ENCODE assay signal across 27 mouse cellular contexts in genomic region chr2:180307680-180308079, GRCm38 (mm10). TPM values are rescaled to one million over a fixed set of nuclear protein-coding genes. Genes with fewer than 3 reads are reported as not detected.
DNase-seq lines count a peak whose midpoint lies in the region; ATAC-seq and TF ChIP-seq lines count a peak whose summit lies in the region.
"Had no signal": no experiment of that assay in that cellular context is flagged by ENCODE, and none has a peak within 500 bp of the region (broad histone marks: within the 10 kb centered on the region; RNA-seq: fewer than 3 reads in every experiment).

No protein-coding gene starts in this region.

- no peak overlapping the region for H3K9ac ChIP-seq in lung, embryonic 16.5 days (ENCODE audit: low read length)
- H3K9ac ChIP-seq: embryonic facial prominence, embryonic 13.5 days; forebrain, embryonic 12.5 days; forebrain, postnatal 0 days; hindbrain, embryonic 12.5 days had no signal

- ATAC-seq in lung, embryonic 16.5 days (ENCODE audit: low read depth), result no peak
- ATAC-seq: activated CD4-positive, CD25-positive, alpha-beta regulatory T cell, adult 4 months; forebrain, postnatal 0 days had no signal

- no peaks in the 10 kb centered on the region for H3K9me3 ChIP-seq in lung, embryonic 16.5 days (ENCODE audit: control insufficient read depth, low read length)
- H3K9me3 ChIP-seq: forebrain, embryonic 12.5 days; heart, embryonic 13.5 days; hindbrain, embryonic 12.5 days had no signal

- TF ChIP-seq CTCF in lung, adult 2 months (IDR thresholded peaks at IDR 0.05; ENCODE audit: insufficient read depth, low read length), result no peak

- peak overlapping the region; percentile 62 for H3K27ac ChIP-seq in lung, embryonic 16.5 days (ENCODE audit: low read length)
- H3K27ac ChIP-seq: embryonic facial prominence, embryonic 13.5 days; forebrain, embryonic 12.5 days; gastrocnemius, adult 2 months; heart, embryonic 13.5 days; hindbrain, embryonic 12.5 days had no signal

- no peak for TF ChIP-seq POLR2A in lung, adult 2 months (IDR thresholded peaks at IDR 0.05; ENCODE audit: borderline replicate concordance, extremely low read depth, low read depth, low read length)

- no peak overlapping the region for H3K4me2 ChIP-seq in lung, embryonic 16.5 days (ENCODE audit: low read depth, low read length)
- H3K4me2 ChIP-seq: embryonic facial prominence, embryonic 13.5 days; forebrain, embryonic 12.5 days; heart, embryonic 13.5 days; hindbrain, embryonic 12.5 days had no signal

- no peaks in the 10 kb centered on the region for H3K27me3 ChIP-seq in lung, embryonic 16.5 days (ENCODE audit: control insufficient read depth, insufficient read depth, low read depth, low read length)
- H3K27me3 ChIP-seq: embryonic facial prominence, embryonic 13.5 days; forebrain, embryonic 12.5 days; heart, embryonic 13.5 days; hindbrain, embryonic 12.5 days had no signal

- H3K4me1 ChIP-seq in lung, embryonic 16.5 days (replicated peaks; ENCODE audit: control insufficient read depth, insufficient read depth, low read length), result peaks cover 21% of the 10 kb centered on the region
- peaks cover 3% of the 10 kb centered on the region; the same call in 1 of the 2 replicates for H3K4me1 ChIP-seq in lung, adult 2 months (ENCODE audit: control insufficient read depth, insufficient read depth, low read length)
- H3K4me1 ChIP-seq: embryonic facial prominence, embryonic 13.5 days; forebrain, embryonic 12.5 days; hindbrain, embryonic 12.5 days had no signal

- no peak overlapping the region for H3K4me3 ChIP-seq in lung, embryonic 16.5 days (ENCODE audit: low read length)
- no peak overlapping the region for H3K4me3 ChIP-seq in lung, adult 2 months (replicated peaks; ENCODE audit: extremely low read depth, low read depth, low read length)
- H3K4me3 ChIP-seq: embryonic facial prominence, embryonic 13.5 days; forebrain, embryonic 12.5 days; gastrocnemius, adult 2 months; heart, embryonic 13.5 days; hindbrain, embryonic 12.5 days had no signal

- H3K36me3 ChIP-seq in lung, embryonic 16.5 days (ENCODE audit: control insufficient read depth, insufficient read depth, low read length), result no peaks in the 10 kb centered on the region
- H3K36me3 ChIP-seq: embryonic facial prominence, embryonic 13.5 days; forebrain, embryonic 12.5 days; heart, embryonic 13.5 days; hindbrain, embryonic 12.5 days had no signal

- intact Hi-C loops in left cerebral cortex, postnatal 25 days (cut with DNase I), result no loop called here

- WGBS in lung, embryonic 16.5 days, result 20% methylated on average over 2 of the region's 2 CpGs
- 34% methylated on average over 2 of the region's 2 CpGs for WGBS in lung, adult 2 months

- no peak for DNase-seq in lung, adult 2 months
- peak; percentile 20 for DNase-seq in 416B (ENCODE audit: low read depth)
- peak; percentile 16 for DNase-seq in CD4-positive, CD25-positive, alpha-beta regulatory T cell, adult 2 months (ENCODE audit: low read depth, low spot score)
- peak; percentile 45 for DNase-seq in induced T-regulatory cell, adult 2 months (ENCODE audit: low read depth)
- DNase-seq in thymus, postnatal 4 days, result no peak
- no peak for DNase-seq in left cerebral cortex, postnatal 25 days (ENCODE audit: low spot score in 2 of 2)
- no peak for DNase-seq in yolk sac, embryonic 10.5 days (ENCODE audit: low spot score)
- DNase-seq: adrenal gland, postnatal 14 days; cerebellum, postnatal 36 days; forebrain, postnatal 0 days; gastrocnemius, adult 2 months; heart, postnatal 4 days had no signal

RNA-seq across cellular contexts. Expression of gene Rbbp8nl, which starts 18.0 kb away (rescaled TPM):
- polyA plus RNA-seq in lung, embryonic 16.5 days (2015; fragmentation: Nextera tagmentation; extraction: Ambion mirVana), result 2.7 and 2.8 TPM in 2 replicates
- polyA plus RNA-seq in lung, adult 2 months (2012; rRNA removed), result 1.4 and 2.3 TPM in 2 replicates
- total RNA-seq in left cerebral cortex, postnatal 25 days (2021), result not detected
- total RNA-seq: adrenal gland, adult 18-20 months; adrenal gland, postnatal 14 days; forebrain, postnatal 0 days; gastrocnemius, adult 2 months; gastrocnemius, postnatal 25 days; granulocyte monocyte progenitor cell, adult 5-6 weeks; heart, adult 8-10 months; heart, postnatal 4 days; MEL had no signal
- polyA plus RNA-seq: activated CD4-positive, CD25-positive, alpha-beta regulatory T cell, adult 4 months; C2C12; forebrain, postnatal 0 days; heart, postnatal 0 days; hindbrain, embryonic 16.5 days; Patski had no signal

RNA-seq across cellular contexts. Expression of gene Gata5, which starts 26.8 kb away (rescaled TPM):
- polyA plus RNA-seq in lung, embryonic 16.5 days (2015; fragmentation: Nextera tagmentation; extraction: Ambion mirVana), result 23.2 and 25.3 TPM in 2 replicates
- polyA plus RNA-seq in lung, adult 2 months (2012; rRNA removed), result 5.4 and 9.9 TPM in 2 replicates
- not detected for total RNA-seq in left cerebral cortex, postnatal 25 days (2021)
- total RNA-seq: forebrain, postnatal 0 days; gastrocnemius, adult 2 months; gastrocnemius, postnatal 25 days; granulocyte monocyte progenitor cell, adult 5-6 weeks; MEL had no signal
- polyA plus RNA-seq: activated CD4-positive, CD25-positive, alpha-beta regulatory T cell, adult 4 months; C2C12; embryonic facial prominence, embryonic 13.5 days; forebrain, embryonic 12.5 days; forebrain, postnatal 0 days; hindbrain, embryonic 16.5 days; Patski had no signal

RNA-seq across cellular contexts. Expression of gene Cables2, which starts 34.4 kb away (rescaled TPM):
- polyA plus RNA-seq in lung, embryonic 16.5 days (2015; fragmentation: Nextera tagmentation; extraction: Ambion mirVana), result 6.3 and 8.4 TPM in 2 replicates
- polyA plus RNA-seq in lung, adult 2 months (2012; rRNA removed), result 22.7 and 28.2 TPM in 2 replicates
- total RNA-seq in left cerebral cortex, postnatal 25 days (2021), result 10 to 100 TPM; 23.9 to 30.4 TPM

RNA-seq across cellular contexts. Expression of gene Rps21, which starts 50.5 kb away (rescaled TPM):
- 455 and 526 TPM in 2 replicates for polyA plus RNA-seq in lung, embryonic 16.5 days (2015; fragmentation: Nextera tagmentation; extraction: Ambion mirVana)
- 2,052 and 2,661 TPM in 2 replicates for polyA plus RNA-seq in lung, adult 2 months (2012; rRNA removed)
- total RNA-seq in left cerebral cortex, postnatal 25 days (2021), result 100 to 1,000 TPM; 648 to 660 TPM

Comparison
In these comparisons a context has a peak if more than half of its experiments do, and no peak if none do; other contexts are left out.
1. DNase-seq: peak in 416B (single experiment), CD4-positive, CD25-positive, alpha-beta regulatory T cell, adult 2 months (single experiment) and induced T-regulatory cell, adult 2 months (single experiment); none in lung, adult 2 months (single experiment), thymus, postnatal 4 days (single experiment), left cerebral cortex, postnatal 25 days (0 of 2) and yolk sac, embryonic 10.5 days (single experiment).